Mouse (Mus musculus): Measurements from ENCODE around the gene Atp2a3. TPM values are rescaled to one million over a fixed set of nuclear protein-coding genes. Genes with fewer than 3 reads are reported as not detected.

Atp2a3 gene
- polyA plus RNA-seq, 1 experiment, result 281 TPM

DNA sequence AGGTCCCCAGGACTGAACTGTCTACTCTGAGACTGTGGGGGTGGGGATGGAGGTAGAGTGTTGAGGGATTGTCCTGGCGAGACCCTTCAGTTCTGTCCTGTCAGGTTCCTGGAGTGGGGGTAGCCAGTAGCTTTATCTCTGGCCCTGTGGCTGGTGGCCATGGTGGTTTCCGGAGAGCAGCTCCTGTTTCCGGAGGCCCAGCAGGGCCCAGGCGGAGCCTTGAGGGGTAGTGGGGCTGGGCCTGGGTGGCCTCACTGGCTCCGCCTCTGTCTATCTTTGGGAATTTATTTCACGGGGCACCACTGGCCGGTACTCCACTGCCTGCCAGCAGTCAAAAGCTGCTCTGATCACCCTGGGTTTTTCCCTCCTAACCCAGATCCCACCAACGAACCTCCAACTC lies 37.8 kb downstream of the Atp2a3 start, which contains the start of gene P2rx1:
TSS of gene P2rx1 (plus strand) at position 333 of the 400 bp plus-strand sequence.
- whole genome bisulfite sequencing, result 6% methylated on average over 8 of the region's 8 CpGs
- H3K27ac ChIP-seq (ENCODE audit: control insufficient read depth, insufficient read depth, low read depth, low read length, poor library complexity), result peak within 1 kb of the TSS; percentile 22
- peak within 1 kb of the TSS; percentile 54 for H3K4me3 ChIP-seq (replicated peaks; ENCODE audit: control insufficient read depth, low read depth, low read length)
- H3K4me1 ChIP-seq (ENCODE audit: control insufficient read depth, insufficient read depth, low read length), result peaks cover 9% of the 10 kb centered on the region
- no peak for TF ChIP-seq CTCF (IDR thresholded peaks at IDR 0.05; ENCODE audit: control insufficient read depth, insufficient read depth, low read length)
- TF ChIP-seq POLR2A (IDR thresholded peaks at IDR 0.05; ENCODE audit: borderline replicate concordance, control insufficient read depth, low read depth, low read length), result 0 out of 2 replicates have a peak, but pooled peaks have one; percentile 15

DNA sequence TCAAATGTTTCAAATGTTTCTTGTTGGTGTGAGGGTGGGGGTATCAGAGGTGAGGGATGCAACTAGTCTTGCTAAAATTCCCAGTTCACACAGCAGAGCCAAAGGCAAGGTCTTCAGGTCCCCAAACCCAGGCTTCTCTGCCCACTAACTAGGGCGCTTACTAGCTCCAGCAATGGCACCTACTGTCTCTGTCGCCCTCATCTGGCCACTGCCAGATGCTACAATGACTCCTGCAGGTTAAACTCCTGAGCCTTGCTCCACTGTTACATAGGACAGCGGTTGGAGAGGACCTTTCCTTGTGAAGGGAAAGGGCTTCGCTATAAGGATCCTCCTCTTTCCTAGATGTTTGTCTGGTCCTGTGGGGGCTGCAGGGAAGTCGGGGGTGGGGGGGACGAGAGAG lies 40.1 kb downstream of the Atp2a3 start:
- Histone ChIP-seq H3K4me1 (ENCODE audit: control insufficient read depth, insufficient read depth, low read length) (peaks cover 8% of the 10 kb centered on the region), H3K27ac (ENCODE audit: control insufficient read depth, insufficient read depth, low read depth, low read length, poor library complexity) (no peak overlapping the region), H3K4me3 (replicated peaks; ENCODE audit: control insufficient read depth, low read depth, low read length) (no peak overlapping the region)
- no peak for TF ChIP-seq POLR2A (IDR thresholded peaks at IDR 0.05; ENCODE audit: borderline replicate concordance, control insufficient read depth, low read depth, low read length)
- peak; percentile 96 for TF ChIP-seq CTCF (IDR thresholded peaks at IDR 0.05; ENCODE audit: control insufficient read depth, insufficient read depth, low read length)
- 9% methylated on average over 6 of the region's 6 CpGs for WGBS

DNA sequence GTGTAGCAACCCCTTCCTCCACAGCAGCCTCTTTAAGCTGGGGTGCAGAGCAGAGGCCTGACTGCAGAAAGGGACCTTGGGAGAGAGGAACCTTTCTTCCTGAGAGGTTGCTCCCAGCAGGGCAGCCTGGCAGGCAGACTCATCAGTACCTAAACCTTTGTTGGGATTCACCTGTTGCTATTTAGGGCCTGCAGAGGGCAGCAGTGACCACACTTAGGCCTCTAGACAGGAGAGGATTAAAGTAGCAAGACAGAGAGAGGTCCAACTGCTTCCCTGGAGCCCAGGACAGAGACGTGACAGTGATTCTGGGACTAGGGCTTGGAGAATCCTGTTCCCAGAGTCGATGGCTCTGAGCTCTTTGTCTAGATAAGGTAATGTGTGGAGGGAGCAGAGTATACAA lies 45.4 kb downstream of the Atp2a3 start:
- TF ChIP-seq POLR2A (IDR thresholded peaks at IDR 0.05; ENCODE audit: borderline replicate concordance, control insufficient read depth, low read depth, low read length), result no peak
- TF ChIP-seq CTCF (IDR thresholded peaks at IDR 0.05; ENCODE audit: control insufficient read depth, insufficient read depth, low read length), result peak; percentile 84
- Histone ChIP-seq H3K27ac (ENCODE audit: control insufficient read depth, insufficient read depth, low read depth, low read length, poor library complexity) (no peak overlapping the region), H3K4me1 (ENCODE audit: control insufficient read depth, insufficient read depth, low read length) (no peaks in the 10 kb centered on the region), H3K4me3 (replicated peaks; ENCODE audit: control insufficient read depth, low read depth, low read length) (no peak overlapping the region)
- WGBS, result 6% methylated on average over 2 of the region's 2 CpGs

DNA sequence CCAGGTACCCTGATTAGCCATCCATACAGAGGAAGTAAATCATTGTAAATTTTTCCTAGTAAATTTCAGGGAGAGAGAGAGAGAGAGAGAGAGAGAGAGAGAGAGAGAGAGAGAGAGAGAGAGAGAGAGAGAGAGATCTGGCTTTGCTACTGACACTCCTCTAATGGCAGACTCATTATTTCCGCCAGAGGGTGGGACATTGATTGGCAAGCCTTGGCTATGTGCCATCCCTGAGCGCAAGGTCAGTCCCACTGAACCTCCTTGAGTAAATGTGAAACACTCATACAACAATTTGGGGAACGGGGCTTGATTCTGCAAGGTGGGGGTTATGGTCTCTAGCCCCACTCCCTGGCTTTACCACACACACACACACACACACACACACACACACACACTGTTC lies 46.1 kb downstream of the Atp2a3 start:
- WGBS, result 58% methylated on average over 3 of the region's 3 CpGs
- no peaks in the 10 kb centered on the region for H3K4me1 ChIP-seq (ENCODE audit: control insufficient read depth, insufficient read depth, low read length)
- TF ChIP-seq CTCF (IDR thresholded peaks at IDR 0.05; ENCODE audit: control insufficient read depth, insufficient read depth, low read length), result no peak
- TF ChIP-seq POLR2A (IDR thresholded peaks at IDR 0.05; ENCODE audit: borderline replicate concordance, control insufficient read depth, low read depth, low read length), result no peak
- no peak overlapping the region for H3K27ac ChIP-seq (ENCODE audit: control insufficient read depth, insufficient read depth, low read depth, low read length, poor library complexity)
- no peak overlapping the region for H3K4me3 ChIP-seq (replicated peaks; ENCODE audit: control insufficient read depth, low read depth, low read length)

DNA sequence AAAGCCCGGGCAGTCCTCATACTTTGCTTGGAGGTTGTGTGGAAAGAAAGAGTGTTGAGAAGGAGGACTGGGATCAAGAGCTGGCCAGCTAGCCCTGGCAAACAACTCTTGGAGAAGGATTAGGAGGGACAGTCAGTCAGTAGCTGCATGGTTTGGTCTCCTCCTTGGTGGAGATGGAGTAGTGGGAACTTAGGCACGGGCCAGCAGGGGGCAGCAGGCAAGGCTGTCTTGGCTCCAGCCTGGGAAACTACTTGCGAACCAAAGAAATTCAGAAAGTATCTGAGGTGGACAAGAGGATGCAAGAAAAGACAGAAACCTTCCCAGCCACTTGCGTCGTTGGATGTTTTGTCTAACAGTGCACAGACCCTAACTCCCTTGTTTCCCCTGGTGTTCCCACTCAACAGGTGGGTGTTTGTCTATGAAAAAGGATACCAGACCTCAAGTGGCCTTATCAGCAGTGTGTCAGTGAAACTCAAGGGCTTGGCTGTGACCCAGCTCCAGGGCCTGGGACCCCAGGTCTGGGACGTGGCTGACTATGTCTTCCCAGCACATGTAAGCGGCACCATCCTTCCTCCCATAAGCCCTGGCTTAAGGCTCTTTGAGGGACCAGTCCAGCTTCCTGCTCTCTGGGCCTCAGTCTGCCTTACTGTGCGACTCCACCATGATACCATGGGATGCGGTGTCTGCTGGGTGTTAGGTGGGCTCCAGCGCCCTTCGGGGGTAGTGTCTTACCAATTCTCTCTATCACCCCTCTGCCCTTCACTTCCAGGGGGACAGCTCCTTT lies 46.9 kb downstream of the Atp2a3 start:
- H3K4me3 ChIP-seq (replicated peaks; ENCODE audit: control insufficient read depth, low read depth, low read length), result no peak overlapping the region
- WGBS, result 63% methylated on average over 11 of the region's 11 CpGs
- no peaks in the 10 kb centered on the region for H3K4me1 ChIP-seq (ENCODE audit: control insufficient read depth, insufficient read depth, low read length)
- TF ChIP-seq CTCF (IDR thresholded peaks at IDR 0.05; ENCODE audit: control insufficient read depth, insufficient read depth, low read length), result peak; percentile 85
- TF ChIP-seq POLR2A (IDR thresholded peaks at IDR 0.05; ENCODE audit: borderline replicate concordance, control insufficient read depth, low read depth, low read length), result no peak
- H3K27ac ChIP-seq (ENCODE audit: control insufficient read depth, insufficient read depth, low read depth, low read length, poor library complexity), result no peak overlapping the region

DNA sequence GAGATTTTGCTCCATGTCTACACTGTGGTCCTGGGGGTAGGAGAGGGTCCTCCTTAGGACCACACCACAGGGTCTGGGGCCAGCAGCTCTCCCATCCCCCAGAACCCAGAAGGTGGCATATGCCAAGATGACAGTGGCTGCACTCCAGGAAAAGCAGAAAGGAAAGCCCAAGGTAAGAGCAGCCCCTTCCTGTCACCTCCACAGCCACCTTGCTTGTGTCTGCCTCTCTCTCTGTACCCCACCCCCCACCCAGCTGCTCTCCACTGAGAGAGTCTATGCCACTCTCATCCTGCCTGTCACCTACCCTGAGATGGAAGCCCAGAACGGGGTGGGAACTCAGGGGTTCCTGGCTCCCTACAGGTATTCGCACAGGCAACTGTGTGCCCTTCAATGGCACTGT lies 47.9 kb downstream of the Atp2a3 start:
- no peak overlapping the region for H3K27ac ChIP-seq (ENCODE audit: control insufficient read depth, insufficient read depth, low read depth, low read length, poor library complexity)
- H3K4me1 ChIP-seq (ENCODE audit: control insufficient read depth, insufficient read depth, low read length), result no peaks in the 10 kb centered on the region
- no peak for TF ChIP-seq CTCF (IDR thresholded peaks at IDR 0.05; ENCODE audit: control insufficient read depth, insufficient read depth, low read length)
- TF ChIP-seq POLR2A (IDR thresholded peaks at IDR 0.05; ENCODE audit: borderline replicate concordance, control insufficient read depth, low read depth, low read length), result no peak
- no peak overlapping the region for H3K4me3 ChIP-seq (replicated peaks; ENCODE audit: control insufficient read depth, low read depth, low read length)
- 70% methylated on average over 2 of the region's 2 CpGs for WGBS

DNA sequence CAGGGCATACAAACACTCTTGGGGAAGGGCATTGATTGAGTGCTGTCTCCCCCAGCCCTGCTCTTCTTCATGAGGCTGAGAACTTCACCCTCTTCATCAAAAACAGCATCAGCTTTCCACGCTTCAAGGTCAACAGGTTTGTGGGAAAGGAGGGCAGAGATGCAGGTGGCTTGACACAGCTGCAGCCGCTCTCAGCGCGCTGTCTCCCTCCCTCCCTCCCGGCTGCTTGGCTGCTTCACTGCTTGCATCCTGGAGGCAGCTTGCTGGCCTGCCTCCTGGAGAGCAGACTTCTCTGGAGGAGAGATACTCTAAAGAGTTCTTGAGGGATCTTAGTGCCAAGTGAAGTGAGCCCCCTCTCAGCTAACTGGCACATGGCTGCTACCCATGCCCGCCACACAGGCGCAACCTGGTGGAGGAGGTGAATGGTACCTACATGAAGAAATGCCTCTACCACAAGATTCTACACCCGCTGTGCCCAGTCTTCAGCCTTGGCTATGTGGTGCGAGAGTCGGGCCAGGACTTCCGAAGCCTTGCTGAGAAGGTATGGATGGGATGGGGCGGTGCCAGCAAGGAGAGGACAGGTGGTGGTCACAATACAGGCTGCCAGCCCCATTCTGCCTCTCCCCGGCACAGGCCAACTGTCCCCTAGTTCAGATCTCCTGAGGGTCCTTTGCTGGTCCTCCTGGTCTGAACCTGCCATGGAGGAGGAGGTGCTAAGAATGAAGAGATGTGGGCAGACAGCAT lies 48.7 kb downstream of the Atp2a3 start:
- no peaks in the 10 kb centered on the region for H3K4me1 ChIP-seq (ENCODE audit: control insufficient read depth, insufficient read depth, low read length)
- TF ChIP-seq CTCF (IDR thresholded peaks at IDR 0.05; ENCODE audit: control insufficient read depth, insufficient read depth, low read length), result no peak
- no peak overlapping the region for H3K4me3 ChIP-seq (replicated peaks; ENCODE audit: control insufficient read depth, low read depth, low read length)
- no peak overlapping the region for H3K27ac ChIP-seq (ENCODE audit: control insufficient read depth, insufficient read depth, low read depth, low read length, poor library complexity)
- WGBS, result 85% methylated on average over 13 of the region's 13 CpGs

DNA sequence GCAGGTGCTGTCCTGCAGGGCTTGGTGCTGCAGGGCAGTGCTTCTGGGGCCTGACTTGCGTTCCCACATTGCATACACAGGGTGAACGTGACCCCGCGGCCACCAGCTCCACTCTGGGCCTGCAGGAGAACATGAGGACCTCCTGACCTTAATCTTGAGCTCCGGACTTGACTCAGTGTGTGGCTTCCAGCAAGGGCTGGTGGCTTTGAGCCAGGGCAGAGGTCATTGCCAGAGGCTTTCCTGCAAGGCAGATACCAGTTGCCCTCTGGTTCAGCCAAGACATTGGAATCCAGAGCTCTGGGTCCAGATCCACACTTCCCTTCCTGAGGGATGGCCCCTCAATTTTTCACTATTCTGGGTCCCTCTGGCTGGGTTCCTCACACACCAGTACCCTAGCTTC lies 53.0 kb downstream of the Atp2a3 start:
- Histone ChIP-seq H3K4me3 (replicated peaks; ENCODE audit: control insufficient read depth, low read depth, low read length) (no peak overlapping the region), H3K27ac (ENCODE audit: control insufficient read depth, insufficient read depth, low read depth, low read length, poor library complexity) (no peak overlapping the region), H3K4me1 (ENCODE audit: control insufficient read depth, insufficient read depth, low read length) (no peaks in the 10 kb centered on the region)
- no peak for TF ChIP-seq CTCF (IDR thresholded peaks at IDR 0.05; ENCODE audit: control insufficient read depth, insufficient read depth, low read length)
- TF ChIP-seq POLR2A (IDR thresholded peaks at IDR 0.05; ENCODE audit: borderline replicate concordance, control insufficient read depth, low read depth, low read length), result no peak
- 78% methylated on average over 5 of the region's 5 CpGs for WGBS
